Mouse (Mus musculus): ENCODE data around the gene AC131692.1. TPM values are rescaled to one million over a fixed set of nuclear protein-coding genes. Genes with fewer than 3 reads are reported as not detected.

The AC131692.1 gene
- total and polyA plus RNA-seq, 3 experiments: 0.39 to 2.9 TPM; not detected in 1

- H3K79me2 ChIP-seq (ENCODE audit: control insufficient read depth, insufficient read depth, low read length, poor library complexity): peaks cover 6% of the 10 kb centered on the region
- no peaks in the 10 kb centered on the region for H3K27me3 ChIP-seq (ENCODE audit: control insufficient read depth in 1 of 2, insufficient read depth in 2 of 2, low read length in 2 of 2)
- TF ChIP-seq NELFE (IDR thresholded peaks at IDR 0.05; ENCODE audit: low read depth, low read length): no peak
- TF ChIP-seq MXI1 (IDR thresholded peaks at IDR 0.05; ENCODE audit: low read depth, low read length): no peak
- peak; percentile 41; the same call in 1 of the 2 replicates for TF ChIP-seq MYC (IDR thresholded peaks at IDR 0.05; ENCODE audit: low read depth, low read length)
- peak; percentile 28 for TF ChIP-seq RAD21 (IDR thresholded peaks at IDR 0.05; ENCODE audit: low read depth, low read length)
- no peak for TF ChIP-seq BHLHE40 (IDR thresholded peaks at IDR 0.05; ENCODE audit: borderline replicate concordance, low read depth, low read length)
- no peak for TF ChIP-seq GABPA (IDR thresholded peaks at IDR 0.05; ENCODE audit: low read depth, low read length)
- peak; percentile 49 for TF ChIP-seq SIN3A (IDR thresholded peaks at IDR 0.05; ENCODE audit: low read length)
- TF ChIP-seq SMC3 (IDR thresholded peaks at IDR 0.05; ENCODE audit: low read depth, low read length): peak; percentile 67
- no peak for TF ChIP-seq ZNF384 (IDR thresholded peaks at IDR 0.05; ENCODE audit: low read depth, low read length)
- no peak for TF ChIP-seq ZMIZ1 (IDR thresholded peaks at IDR 0.05; ENCODE audit: low read depth, low read length)
- peak; percentile 75 to 95 (median 92) for TF ChIP-seq CTCF (IDR thresholded peaks at IDR 0.05 in 2 of 3, conservative IDR thresholded peaks at IDR 0.05 in 1 of 3; ENCODE audit: control insufficient read depth in 1 of 3, insufficient read depth in 1 of 3, low read depth in 2 of 3, low read length in 3 of 3, poor library complexity in 1 of 3, severe bottlenecking in 1 of 3)
- TF ChIP-seq HCFC1 (IDR thresholded peaks at IDR 0.05; ENCODE audit: low read depth, low read length): peak; percentile 20
- peak; percentile 46 for TF ChIP-seq MAZ (IDR thresholded peaks at IDR 0.05; ENCODE audit: low read depth, low read length)
- TF ChIP-seq KAT2A (conservative IDR thresholded peaks at IDR 0.05; ENCODE audit: low read depth, low read length): no peak
- TF ChIP-seq UBTF (IDR thresholded peaks at IDR 0.05; ENCODE audit: borderline replicate concordance, insufficient read depth, low read depth, low read length): peak; percentile 45; the same call in 1 of the 2 replicates
- peaks cover 0 to 6% of the 10 kb centered on the region in 2 experiments; a peak in 1 of 4 replicates for H3K36me3 ChIP-seq (ENCODE audit: control insufficient read depth in 1 of 2, insufficient read depth in 2 of 2, low read length in 2 of 2)
- no peaks in the 10 kb centered on the region for H3K9me3 ChIP-seq (replicated peaks; ENCODE audit: insufficient read depth, low read length)
- DNase-seq (ENCODE audit: low read depth, low spot score): peak; percentile 93
- H3K9ac ChIP-seq (ENCODE audit: control insufficient read depth, low read depth, low read length, poor library complexity, severe bottlenecking): peak overlapping the region; percentile 75
- peak overlapping the region; percentile 49 to 73 for H3K4me3 ChIP-seq (ENCODE audit: control insufficient read depth in 1 of 2, insufficient read depth in 1 of 2, low read depth in 2 of 2, low read length in 2 of 2)
- H3K27ac ChIP-seq (ENCODE audit: control insufficient read depth, low read depth, low read length): peak overlapping the region; percentile 15
- peaks cover 0 to 12% of the 10 kb centered on the region in 2 experiments; a peak in 3 of 4 replicates for H3K4me1 ChIP-seq (ENCODE audit: control insufficient read depth in 1 of 2, insufficient read depth in 2 of 2, low read length in 2 of 2)
These were observed 27.1 kb upstream of the AC131692.1 start for GRCm38 (mm10) chr19:6067011-6067723.

GRCm38 (mm10) chr19:6067724-6068415 is 26.3 kb upstream of the AC131692.1 start, which contains the start of gene Tm7sf2:
Gene Tm7sf2, minus strand, starts transcription at chr19:6068373.
- H3K27me3 ChIP-seq (ENCODE audit: control insufficient read depth in 1 of 2, insufficient read depth in 2 of 2, low read length in 2 of 2): no peaks in the 10 kb centered on the region
- peak within 1 kb of the TSS; percentile 75 for H3K9ac ChIP-seq (ENCODE audit: control insufficient read depth, low read depth, low read length, poor library complexity, severe bottlenecking)
- peaks cover 0 to 8% of the 10 kb centered on the region in 2 experiments; a peak in 3 of 4 replicates for H3K4me1 ChIP-seq (ENCODE audit: control insufficient read depth in 1 of 2, insufficient read depth in 2 of 2, low read length in 2 of 2)
- no peaks in the 10 kb centered on the region for H3K9me3 ChIP-seq (replicated peaks; ENCODE audit: insufficient read depth, low read length)
- no peaks in the 10 kb centered on the region for H3K36me3 ChIP-seq (ENCODE audit: control insufficient read depth in 1 of 2, insufficient read depth in 2 of 2, low read length in 2 of 2)
- TF ChIP-seq POLR2AphosphoS2 (IDR thresholded peaks at IDR 0.05; ENCODE audit: low read length): peak; percentile 70
- TF ChIP-seq ZKSCAN1 (IDR thresholded peaks at IDR 0.05; ENCODE audit: low read depth, low read length): no peak
- TF ChIP-seq SIN3A (IDR thresholded peaks at IDR 0.05; ENCODE audit: low read length): 0 out of 2 replicates have a peak, but pooled peaks have one; percentile 34
- no peak for TF ChIP-seq ELF1 (IDR thresholded peaks at IDR 0.05; ENCODE audit: low read depth, low read length)
- TF ChIP-seq NELFE (IDR thresholded peaks at IDR 0.05; ENCODE audit: low read depth, low read length): peak; percentile 58
- peak; percentile 73 for TF ChIP-seq TBP (IDR thresholded peaks at IDR 0.05; ENCODE audit: low read depth, low read length)
- TF ChIP-seq ZC3H11A (IDR thresholded peaks at IDR 0.05; ENCODE audit: low read depth, low read length): no peak
- 0 out of 2 replicates have a peak, but pooled peaks have one; percentile 33 for TF ChIP-seq HCFC1 (IDR thresholded peaks at IDR 0.05; ENCODE audit: low read depth, low read length)
- TF ChIP-seq GABPA (IDR thresholded peaks at IDR 0.05; ENCODE audit: low read depth, low read length): no peak
- no peak for TF ChIP-seq E2F4 (IDR thresholded peaks at IDR 0.05; ENCODE audit: borderline replicate concordance, low read depth, low read length)
- TF ChIP-seq MXI1 (IDR thresholded peaks at IDR 0.05; ENCODE audit: low read depth, low read length): peak; percentile 60
- TF ChIP-seq POLR2A (IDR thresholded peaks at IDR 0.05; ENCODE audit: control insufficient read depth in 1 of 2, insufficient read depth in 1 of 2, low read depth in 1 of 2, low read length in 2 of 2, poor library complexity in 1 of 2): peak; percentile 42 to 80; a peak in 2 of 4 replicates
- no peaks in the 10 kb centered on the region for H3K79me2 ChIP-seq (ENCODE audit: control insufficient read depth, insufficient read depth, low read length, poor library complexity)
- peak within 1 kb of the TSS; percentile 15 for H3K27ac ChIP-seq (ENCODE audit: control insufficient read depth, low read depth, low read length)
- peak; percentile 95 for DNase-seq (ENCODE audit: low read depth, low spot score)
- H3K4me3 ChIP-seq (ENCODE audit: control insufficient read depth in 1 of 2, insufficient read depth in 1 of 2, low read depth in 2 of 2, low read length in 2 of 2): peak within 1 kb of the TSS; percentile 49 to 73
